Mouse (Mus musculus) neural tube, embryonic 11.5 days (tissue): ENCODE results near the gene Vegfa. TPM values are rescaled to one million over a fixed set of nuclear protein-coding genes. Genes with fewer than 3 reads are reported as not detected.

Experiments
- ATAC-seq: fragments of 200-750 bp; cut with Nextera tagmentation; 2 replicates; pipeline ENCODE4 v1.8.0; 2017; ENCODE audit warnings: moderate number of reproducible peaks, mild to moderate bottlenecking, moderate TSS enrichment, moderate library complexity; ENCODE audit not compliant: insufficient read depth, low FRiP score, low TSS enrichment
- DNase-seq: peaks from one replicate; pipeline ENCODE4 v3.0.0-alpha.2; 2015; ENCODE audit warnings: low spot score
- H3K27ac ChIP-seq: fragments of 300-500 bp; sonication (generic); 2 replicates; pipeline ENCODE4 v1.5.1; 2014; ENCODE audit warnings: low read depth, mild to moderate bottlenecking, low read length
- H3K27me3 ChIP-seq: fragments of 300-500 bp; sonication (generic); 2 replicates; pipeline ENCODE4 v1.6.1; 2014; ENCODE audit warnings: mild to moderate bottlenecking, low read length, mixed read lengths; ENCODE audit not compliant: control insufficient read depth, insufficient read depth
- H3K36me3 ChIP-seq: fragments of 300-500 bp; sonication (generic); 2 replicates; pipeline ENCODE4 v1.6.1; 2014; ENCODE audit warnings: mild to moderate bottlenecking, low read length, moderate library complexity, mixed read lengths; ENCODE audit not compliant: control insufficient read depth, insufficient read depth
- H3K4me1 ChIP-seq: fragments of 300-500 bp; sonication (generic); 2 replicates; pipeline ENCODE4 v1.6.1; 2014; ENCODE audit warnings: low read length, mixed read lengths; ENCODE audit not compliant: control insufficient read depth, insufficient read depth
- H3K4me2 ChIP-seq: fragments of 300-500 bp; sonication (generic); 2 replicates; pipeline ENCODE4 v1.6.1; 2014; ENCODE audit warnings: low read depth, mild to moderate bottlenecking, moderate library complexity
- H3K4me3 ChIP-seq: fragments of 300-500 bp; sonication (generic); 2 replicates; pipeline ENCODE4 v1.5.1; 2014; ENCODE audit warnings: low read depth, low read length
- H3K9ac ChIP-seq: fragments of 300-500 bp; sonication (generic); 2 replicates; pipeline ENCODE4 v1.6.1; 2014; ENCODE audit warnings: mild to moderate bottlenecking, low read length
- H3K9me3 ChIP-seq: fragments of 300-500 bp; sonication (generic); 2 replicates; pipeline ENCODE4 v1.6.1; 2016; ENCODE audit warnings: low read length; ENCODE audit not compliant: control insufficient read depth
- WGBS: fragments of 180-500 bp; shearing (Covaris S2); extraction: QIAGEN DNeasy Blood & Tissue Kit; methylation state at CpG from one replicate; pipeline ENCODE4 v1.1.7; 2014; 5-methylcytosine and 5-hydroxymethylcytosine counted together
- polyA plus RNA-seq: library from polyadenylated mRNA; unstranded; fragments of >200 nt; fragmentation: Nextera tagmentation; extraction: Ambion mirVana; gene quantifications from 2 replicates; pipeline ENCODE4 v1.2.1, GENCODE M21; 2014

The Vegfa gene
- polyA plus RNA-seq, 1 experiment from 2014 or later = 3.4 TPM

DNA sequence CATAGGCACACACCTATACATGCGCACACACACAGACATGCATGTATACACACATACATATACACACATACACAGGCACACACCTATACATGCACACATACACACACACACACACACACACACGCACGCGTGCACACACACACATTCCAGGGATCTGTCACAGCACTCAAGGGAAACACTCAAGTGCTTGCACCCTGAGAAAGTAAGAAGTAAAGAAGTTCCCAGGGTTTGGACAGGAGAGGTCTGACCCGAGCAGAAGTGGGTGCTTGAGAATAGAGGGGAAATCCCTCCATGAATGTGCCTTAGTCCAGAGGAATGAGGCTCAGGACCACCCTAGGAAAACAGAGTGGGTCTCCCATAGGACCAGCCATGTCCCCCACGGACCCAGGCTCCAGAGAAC is 60.4 kb downstream of the Vegfa start:
- no peaks in the 10 kb centered on the region for H3K27me3 ChIP-seq
- H3K4me3 ChIP-seq = no peak overlapping the region
- no peaks in the 10 kb centered on the region for H3K4me1 ChIP-seq
- WGBS = 91% methylated on average over 6 of the region's 6 CpGs
- no peaks in the 10 kb centered on the region for H3K9me3 ChIP-seq
- no peak overlapping the region for H3K9ac ChIP-seq
- no peaks in the 10 kb centered on the region for H3K36me3 ChIP-seq
- ATAC-seq (no peak), DNase-seq (no peak)
- H3K4me2 ChIP-seq = no peak overlapping the region
- no peak overlapping the region for H3K27ac ChIP-seq

DNA sequence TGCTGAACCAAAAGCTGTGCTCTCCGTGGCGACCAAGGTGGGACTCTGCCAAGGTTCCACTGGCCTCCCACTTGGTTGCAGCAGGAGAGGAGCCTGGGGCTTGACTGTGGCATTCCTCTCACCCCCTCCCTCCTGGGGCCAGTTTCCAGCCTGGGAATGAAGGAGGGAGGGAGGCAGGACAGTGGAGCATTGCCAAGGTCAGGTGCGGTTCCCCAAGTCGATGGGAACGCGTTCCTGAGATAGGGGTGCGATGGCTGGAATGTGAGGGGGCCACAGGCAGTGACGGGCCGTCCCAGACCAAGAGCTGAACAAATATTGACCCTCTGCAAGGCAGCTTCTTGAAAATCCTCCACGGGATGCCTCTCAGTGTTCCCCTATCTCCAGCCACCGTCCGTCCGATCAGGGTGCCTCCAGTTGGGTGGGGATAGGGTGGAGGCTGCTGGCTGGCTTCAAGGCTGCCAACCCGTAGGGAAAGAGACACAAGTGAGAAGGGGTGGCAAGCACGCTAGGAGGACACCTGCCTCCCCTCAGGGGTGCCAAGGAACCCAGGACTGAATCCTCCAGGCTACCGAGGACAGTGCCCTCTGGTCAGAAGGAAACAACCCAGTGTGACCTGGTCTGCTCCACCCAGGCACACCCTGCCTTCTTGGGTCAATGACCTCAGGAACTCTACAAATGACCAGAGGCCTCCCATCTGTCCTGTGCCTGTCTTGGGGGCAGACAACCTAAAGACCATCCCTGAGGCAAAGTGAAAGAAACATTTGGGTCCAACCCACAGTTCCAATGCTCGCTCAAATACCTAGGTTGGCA is 61.2 kb downstream of the Vegfa start:
- H3K4me1 ChIP-seq = no peaks in the 10 kb centered on the region
- no peak overlapping the region for H3K27ac ChIP-seq
- ATAC-seq (no peak), DNase-seq (no peak)
- no peaks in the 10 kb centered on the region for H3K9me3 ChIP-seq
- H3K4me2 ChIP-seq = no peak overlapping the region
- H3K4me3 ChIP-seq = no peak overlapping the region
- 82% methylated on average over 17 of the region's 17 CpGs for WGBS
- H3K27me3 ChIP-seq = no peaks in the 10 kb centered on the region
- H3K9ac ChIP-seq = no peak overlapping the region
- no peaks in the 10 kb centered on the region for H3K36me3 ChIP-seq

DNA sequence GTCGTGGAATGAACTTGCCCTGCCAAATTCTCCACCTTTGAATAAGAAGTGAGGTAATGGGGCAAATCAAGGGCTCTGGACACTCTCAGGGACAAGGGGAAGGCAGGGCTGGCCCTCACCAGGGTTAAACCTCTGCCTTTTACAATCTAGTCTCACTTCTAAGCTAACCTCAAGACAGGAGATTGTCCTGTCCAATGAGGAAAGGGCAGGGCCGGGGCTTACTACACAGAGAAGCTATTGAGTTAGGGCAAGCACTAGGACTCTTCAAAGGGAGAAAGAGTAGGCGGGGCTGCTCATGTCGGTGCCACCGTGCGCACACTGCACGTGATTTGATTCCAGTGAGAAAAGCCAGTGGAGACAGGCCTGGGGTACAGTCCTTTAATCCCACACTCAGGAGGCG is 62.6 kb downstream of the Vegfa start:
- ATAC-seq (no peak), DNase-seq (no peak)
- no peak overlapping the region for H3K9ac ChIP-seq
- H3K4me1 ChIP-seq = no peaks in the 10 kb centered on the region
- no peak overlapping the region for H3K4me3 ChIP-seq
- 69% methylated on average over 8 of the region's 8 CpGs for WGBS
- H3K9me3 ChIP-seq = no peaks in the 10 kb centered on the region
- H3K27me3 ChIP-seq = no peaks in the 10 kb centered on the region
- no peaks in the 10 kb centered on the region for H3K36me3 ChIP-seq
- no peak overlapping the region for H3K27ac ChIP-seq
- H3K4me2 ChIP-seq = no peak overlapping the region

DNA sequence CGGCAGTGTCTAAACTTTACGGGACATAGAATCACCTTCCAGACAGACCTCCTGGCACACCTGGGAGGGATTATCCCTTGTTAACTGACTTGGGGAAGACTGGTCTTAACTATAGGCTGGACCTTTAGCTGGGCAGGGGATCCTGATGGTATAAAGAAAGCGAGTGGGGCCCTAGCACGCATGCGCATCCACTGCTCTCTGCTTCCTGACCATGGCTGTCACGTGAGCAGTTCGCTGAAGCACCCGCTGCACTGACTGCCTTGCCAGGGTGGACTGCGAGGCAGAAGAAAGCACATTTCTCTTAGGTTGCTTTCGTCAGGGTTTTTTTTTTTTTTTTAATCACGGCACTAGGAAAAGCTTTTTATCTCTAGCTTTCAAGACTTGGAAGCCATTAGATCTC is 63.8 kb downstream of the Vegfa start:
- H3K36me3 ChIP-seq = no peaks in the 10 kb centered on the region
- H3K27ac ChIP-seq = no peak overlapping the region
- no peak overlapping the region for H3K9ac ChIP-seq
- DNase-seq = no peak
- H3K4me1 ChIP-seq = no peaks in the 10 kb centered on the region
- no peak overlapping the region for H3K4me2 ChIP-seq
- no peak for ATAC-seq
- WGBS = 85% methylated on average over 11 of the region's 11 CpGs
- no peaks in the 10 kb centered on the region for H3K27me3 ChIP-seq
- no peaks in the 10 kb centered on the region for H3K9me3 ChIP-seq
- H3K4me3 ChIP-seq = no peak overlapping the region

Other genes starting within 250 kb of the Vegfa start
- gene Mrps18a, start 78.6 kb upstream of the Vegfa start, polyA plus RNA-seq = 125 and 128 TPM in 2 replicates
- gene Rsph9, start 111.8 kb upstream of the Vegfa start, polyA plus RNA-seq = 8.9 and 12.6 TPM in 2 replicates
- gene Mad2l1bp, start 121.2 kb upstream of the Vegfa start, polyA plus RNA-seq = 34.3 and 36.0 TPM in 2 replicates
- gene Gtpbp2, start 128.7 kb upstream of the Vegfa start, polyA plus RNA-seq = 23.8 and 27.3 TPM in 2 replicates
- 8.9 and 9.5 TPM in 2 replicates for gene Polh, start 170.3 kb upstream of the Vegfa start, polyA plus RNA-seq
- gene Xpo5, start 170.4 kb upstream of the Vegfa start, polyA plus RNA-seq = 68.4 and 73.4 TPM in 2 replicates
- gene Polr1c, start 215.7 kb upstream of the Vegfa start, polyA plus RNA-seq = 105 TPM in 2 replicates
- 79.4 and 89.9 TPM in 2 replicates for gene Yipf3, start 215.7 kb upstream of the Vegfa start, polyA plus RNA-seq
- gene Lrrc73, start 221.2 kb upstream of the Vegfa start, polyA plus RNA-seq = 1.7 and 2.8 TPM in 2 replicates